Mouse (Mus musculus) left cerebral cortex, postnatal 4 days (tissue): ENCODE data around the gene Ccdc180. TPM values are rescaled to one million over a fixed set of nuclear protein-coding genes. Genes with fewer than 3 reads are reported as not detected.
A peak's percentile ranks its signal among the peaks of the same experiment; 100 is the strongest.

Source experiments
- DNase-seq: peaks from one replicate; pipeline ENCODE4 v3.0.0-alpha.2; 2022
- intact Hi-C: fragments of 180-260 bp; cut with DNase I; formaldehyde crosslinking; loops from one replicate; pipeline ENCODE4 v1.15.1; 2025
- total RNA-seq, 2 experiments: library from RNA; stranded (reverse); gene quantifications; 2 replicates each; pipeline ENCODE4 v1.2.3; 2021

Ccdc180 gene
- total RNA-seq, 2 experiments from 2014 or later, result 0.28 to 0.79 TPM

- intact Hi-C loops, result no loop called here
- DNase-seq, result no peak
Measured at GRCm38 (mm10) chr4:45967479-45968341, 77.6 kb downstream of the Ccdc180 start.

GRCm38 (mm10) chr4:45969051-45969450 is 78.9 kb downstream of the Ccdc180 start:
- DNase-seq, result no peak
- intact Hi-C loops, result no loop called here

- intact Hi-C loops, result no loop called here
- DNase-seq, result no peak
Measured at GRCm38 (mm10) chr4:45970048-45970560, 80.0 kb downstream of the Ccdc180 start.

GRCm38 (mm10) chr4:45971806-45972447 is 81.8 kb downstream of the Ccdc180 start:
- intact Hi-C loops, result no loop called here
- peak; percentile 99 for DNase-seq

GRCm38 (mm10) chr4:45972448-45972854 is 82.3 kb downstream of the Ccdc180 start:
- intact Hi-C loops, result no loop called here
- DNase-seq, result no peak

GRCm38 (mm10) chr4:45972951-45973350 is 82.8 kb downstream of the Ccdc180 start:
- intact Hi-C loops, result no loop called here
- DNase-seq, result no peak

GRCm38 (mm10) chr4:45976931-45977667 is 87.0 kb downstream of the Ccdc180 start:
- intact Hi-C loops, result no loop called here
- no peak for DNase-seq

- DNase-seq, result no peak
- intact Hi-C loops, result no loop called here
Measured at GRCm38 (mm10) chr4:45979916-45980315, 89.8 kb downstream of the Ccdc180 start.

GRCm38 (mm10) chr4:45981054-45981453 is 91.0 kb downstream of the Ccdc180 start:
- intact Hi-C loops, result no loop called here
- DNase-seq, result no peak

GRCm38 (mm10) chr4:45990427-45991135 is 100.5 kb downstream of the Ccdc180 start:
- intact Hi-C loops, result no loop called here
- no peak for DNase-seq

GRCm38 (mm10) chr4:45998536-45998935 is 108.4 kb downstream of the Ccdc180 start:
- no peak for DNase-seq
- intact Hi-C loops, result no loop called here

Other genes starting within 250 kb of the Ccdc180 start
- gene Aldh1b1, start 91.3 kb upstream of the Ccdc180 start, total RNA-seq, result 10 to 100 TPM; 27.9 to 28.0 TPM
- 10 to 100 TPM; 35.5 to 36.2 TPM for gene Igfbpl1, start 63.4 kb upstream of the Ccdc180 start, total RNA-seq
- gene Stra6l, start 41.6 kb upstream of the Ccdc180 start, total RNA-seq, result under 1 TPM; 0.16 to 0.20 TPM
- 10 to 100 TPM; 26.1 to 29.2 TPM for gene Tdrd7, start 75.0 kb downstream of the Ccdc180 start, total RNA-seq
- 1 to 10 TPM; 2.4 to 3.4 TPM for gene Tmod1, start 148.6 kb downstream of the Ccdc180 start, total RNA-seq
- gene Ncbp1, start 248.3 kb downstream of the Ccdc180 start, total RNA-seq, result 10 to 100 TPM; 58.6 to 66.2 TPM
- gene Tstd2, start 248.4 kb downstream of the Ccdc180 start, total RNA-seq, result 10 to 100 TPM; 20.0 to 22.3 TPM